Comparison of ENCODE assay signal across 17 mouse cellular contexts in genomic region chr11:75344163-75344562, GRCm38 (mm10). TPM values are rescaled to one million over a fixed set of nuclear protein-coding genes. Genes with fewer than 3 reads are reported as not detected.
DNase-seq lines count a peak whose midpoint lies in the region; ATAC-seq and TF ChIP-seq lines count a peak whose summit lies in the region.
"Had no signal": no experiment of that assay in that cellular context is flagged by ENCODE, and none has a peak within 500 bp of the region (broad histone marks: within the 10 kb centered on the region; RNA-seq: fewer than 3 reads in every experiment).

No protein-coding gene starts in this region.

- peak; percentile 72 for DNase-seq in heart, adult 11 months
- DNase-seq in heart, postnatal 4 days = no peak
- peak; percentile 86 for DNase-seq in lung, embryonic 14.5 days
- no peak for DNase-seq in lung, adult 18-20 months
- peak; percentile 59 for DNase-seq in A20 (ENCODE audit: low read depth, low spot score)
- peak; percentile 28 for DNase-seq in T-cell, adult 2 months (ENCODE audit: low spot score)
- DNase-seq in hindbrain, embryonic 11.5 days (ENCODE audit: low spot score) = no peak
- DNase-seq in gastrocnemius, adult 18-20 months (ENCODE audit: low spot score) = no peak
- DNase-seq: adrenal gland, adult 8-10 months; cerebellum, postnatal 14 days; gastrocnemius, postnatal 14 days; right cerebral cortex, postnatal 4 days; thymus, adult 18-20 months had no signal

- 40% methylated on average over 2 of the region's 2 CpGs for WGBS in lung, embryonic 14.5 days
- 78% methylated on average over 2 of the region's 2 CpGs for WGBS in hindbrain, embryonic 11.5 days

- peak overlapping the region; percentile 65 for H3K27ac ChIP-seq in lung, embryonic 14.5 days (ENCODE audit: low read depth)
- no peak overlapping the region for H3K27ac ChIP-seq in hindbrain, embryonic 11.5 days (ENCODE audit: low read depth, low read length)
- H3K27ac ChIP-seq: hindbrain, embryonic 15.5 days; left cerebral cortex, adult 2 months; limb, embryonic 12.5 days; midbrain, embryonic 10.5 days had no signal

- no peak for ATAC-seq in lung, embryonic 14.5 days (ENCODE audit: insufficient read depth)
- no peak for ATAC-seq in hindbrain, embryonic 11.5 days (ENCODE audit: low FRiP score)

- peak overlapping the region; percentile 43 for H3K4me2 ChIP-seq in lung, embryonic 14.5 days
- no peak overlapping the region for H3K4me2 ChIP-seq in hindbrain, embryonic 11.5 days (replicated peaks; ENCODE audit: low read depth, low read length)
- H3K4me2 ChIP-seq: hindbrain, embryonic 15.5 days; limb, embryonic 12.5 days had no signal

- H3K9ac ChIP-seq in lung, embryonic 14.5 days = no peak overlapping the region
- H3K9ac ChIP-seq in hindbrain, embryonic 11.5 days (ENCODE audit: low read depth, low read length) = no peak overlapping the region
- H3K9ac ChIP-seq: hindbrain, embryonic 15.5 days; limb, embryonic 12.5 days had no signal

- no peak for TF ChIP-seq CTCF in lung, embryonic 14.5 days (IDR thresholded peaks at IDR 0.05; ENCODE audit: low read depth)

- H3K27me3 ChIP-seq in lung, embryonic 14.5 days (ENCODE audit: insufficient read depth, low read length) = no peaks in the 10 kb centered on the region
- no peaks in the 10 kb centered on the region for H3K27me3 ChIP-seq in hindbrain, embryonic 11.5 days (ENCODE audit: control insufficient read depth, insufficient read depth, low read length)
- H3K27me3 ChIP-seq: hindbrain, embryonic 15.5 days; limb, embryonic 12.5 days had no signal

- H3K4me3 ChIP-seq in lung, embryonic 14.5 days (ENCODE audit: low read depth, low read length) = no peak overlapping the region
- no peak overlapping the region for H3K4me3 ChIP-seq in hindbrain, embryonic 11.5 days (ENCODE audit: low read depth, low read length)
- H3K4me3 ChIP-seq: hindbrain, embryonic 15.5 days; left cerebral cortex, adult 2 months; limb, embryonic 12.5 days; midbrain, embryonic 10.5 days had no signal

- H3K9me3 ChIP-seq in lung, embryonic 14.5 days (ENCODE audit: low read depth, low read length) = no peaks in the 10 kb centered on the region
- no peaks in the 10 kb centered on the region for H3K9me3 ChIP-seq in hindbrain, embryonic 11.5 days (ENCODE audit: control insufficient read depth, low read length)
- H3K9me3 ChIP-seq: hindbrain, embryonic 15.5 days; limb, embryonic 12.5 days; midbrain, embryonic 10.5 days had no signal

- H3K4me1 ChIP-seq in lung, embryonic 14.5 days (ENCODE audit: insufficient read depth) = peaks cover 15% of the 10 kb centered on the region
- no peaks in the 10 kb centered on the region for H3K4me1 ChIP-seq in hindbrain, embryonic 11.5 days (replicated peaks; ENCODE audit: control insufficient read depth, insufficient read depth, low read length)

- peaks cover 28% of the 10 kb centered on the region for H3K36me3 ChIP-seq in lung, embryonic 14.5 days (ENCODE audit: insufficient read depth)
- no peaks in the 10 kb centered on the region for H3K36me3 ChIP-seq in hindbrain, embryonic 11.5 days (ENCODE audit: control insufficient read depth, insufficient read depth, low read length)

RNA-seq across cellular contexts. Expression of gene Rpa1, which starts 4.0 kb away (rescaled TPM):
- 100 to 1,000 TPM; 109 to 114 TPM for total RNA-seq in heart, postnatal 4 days (2021)
- 185 and 186 TPM in 2 replicates for polyA plus RNA-seq in lung, embryonic 14.5 days (2014; fragmentation: Nextera tagmentation; extraction: Ambion mirVana)
- polyA plus RNA-seq in hindbrain, embryonic 11.5 days (2014; fragmentation: Nextera tagmentation; extraction: Ambion mirVana) = 100 and 105 TPM in 2 replicates
- total RNA-seq in gastrocnemius, adult 18-20 months (2021) = 10 to 100 TPM; 62.8 to 73.1 TPM

RNA-seq across cellular contexts. Expression of gene Smyd4, which starts 4.1 kb away (rescaled TPM):
- 1 to 10 TPM; 6.4 to 8.5 TPM for total RNA-seq in heart, postnatal 4 days (2021)
- polyA plus RNA-seq in lung, embryonic 14.5 days (2014; fragmentation: Nextera tagmentation; extraction: Ambion mirVana) = 14.2 and 17.3 TPM in 2 replicates
- 11.7 and 13.9 TPM in 2 replicates for polyA plus RNA-seq in hindbrain, embryonic 11.5 days (2014; fragmentation: Nextera tagmentation; extraction: Ambion mirVana)
- 1 to 10 TPM; 4.5 to 4.9 TPM for total RNA-seq in gastrocnemius, adult 18-20 months (2021)

Comparison
In these comparisons a context has a peak if more than half of its experiments do, and no peak if none do; other contexts are left out.
1. DNase-seq: peak in heart, adult 11 months (single experiment), lung, embryonic 14.5 days (single experiment), A20 (single experiment) and T-cell, adult 2 months (single experiment); none in heart, postnatal 4 days (single experiment), lung, adult 18-20 months (0 of 2), hindbrain, embryonic 11.5 days (single experiment) and gastrocnemius, adult 18-20 months (single experiment).